Mouse (Mus musculus) ES-E14 (cell line): ENCODE measurements around the gene Slc6a6. TPM values are rescaled to one million over a fixed set of nuclear protein-coding genes. Genes with fewer than 3 reads are reported as not detected.

Experiments used
- DNase-seq: peaks from one replicate; pipeline ENCODE4 v3.0.0-alpha.2; 2013; ENCODE audit warnings: low read depth, low spot score
- H3K27ac ChIP-seq: 2 replicates; pipeline ENCODE4 v1.5.1; 2012; ENCODE audit warnings: low read depth, mild to moderate bottlenecking, low read length, moderate library complexity, mixed read lengths; ENCODE audit not compliant: poor library complexity, insufficient read depth, severe bottlenecking
- H3K36me3 ChIP-seq: 2 replicates; pipeline ENCODE4 v1.6.1; 2012; ENCODE audit warnings: mild to moderate bottlenecking, low read length, moderate library complexity, mixed read lengths; ENCODE audit not compliant: control insufficient read depth, poor library complexity, insufficient read depth, severe bottlenecking
- H3K4me1 ChIP-seq, 2 experiments: fragments of 150-350 bp in 1 of 2; sonication (generic) in 1 of 2; 2 replicates each; pipeline ENCODE4 v1.6.1; 2012; ENCODE audit warnings: low read length in 2 of 2, mild to moderate bottlenecking in 1 of 2, mixed read lengths in 1 of 2; ENCODE audit not compliant: control insufficient read depth in 2 of 2, insufficient read depth in 2 of 2, poor library complexity in 1 of 2
- H3K4me3 ChIP-seq, 2 experiments: fragments of 150-350 bp in 1 of 2; sonication (generic) in 1 of 2; 2 replicates each; pipeline ENCODE4 v1.5.1; 2012; ENCODE audit warnings: low read length in 2 of 2, low read depth in 1 of 2, mild to moderate bottlenecking in 1 of 2, mixed read lengths in 1 of 2; ENCODE audit not compliant: insufficient read depth in 1 of 2, poor library complexity in 1 of 2, severe bottlenecking in 1 of 2
- H3K9ac ChIP-seq: 2 replicates; pipeline ENCODE4 v1.6.1; 2012; ENCODE audit warnings: low read depth, mild to moderate bottlenecking, low read length, mixed read lengths; ENCODE audit not compliant: poor library complexity, insufficient read depth, severe bottlenecking
- H3K9me3 ChIP-seq: fragments of 150-350 bp; sonication (generic); 2 replicates; pipeline ENCODE4 v1.6.1; 2012; ENCODE audit warnings: low read depth, mild to moderate bottlenecking, low read length; ENCODE audit not compliant: control insufficient read depth, insufficient read depth
- CHD2 ChIP-seq: IDR thresholded peaks from 2 replicates; pipeline ENCODE4 v1.6.1; 2014; ENCODE audit warnings: mild to moderate bottlenecking, low read depth, low read length, inconsistent platforms
- HCFC1 ChIP-seq: IDR thresholded peaks from 2 replicates; pipeline ENCODE4 v1.6.1; 2012; ENCODE audit warnings: low read length, inconsistent platforms, borderline replicate concordance; ENCODE audit not compliant: insufficient read depth
- MAFK ChIP-seq: IDR thresholded peaks from 2 replicates; pipeline ENCODE4 v1.6.1; 2014; ENCODE audit warnings: mild to moderate bottlenecking, low read depth, low read length, inconsistent platforms; ENCODE audit not compliant: insufficient read depth
- ZC3H11A ChIP-seq: IDR thresholded peaks from 2 replicates; pipeline ENCODE4 v1.6.1; 2012; ENCODE audit warnings: low read depth, mild to moderate bottlenecking, inconsistent platforms, low read length, borderline replicate concordance
- ZNF384 ChIP-seq: IDR thresholded peaks from 2 replicates; pipeline ENCODE4 v1.6.1; 2012; ENCODE audit warnings: low read depth, low read length, inconsistent platforms
- in situ Hi-C, 2 experiments: fragments of 600-800 bp; cut with MboI; formaldehyde crosslinking; loops; one replicate each; pipeline ENCODE4 v1.15.1; 2025; ENCODE audit warnings: low sequenced_read_pairs in 2 of 2, inconsistent platforms in 1 of 2; ENCODE audit not compliant: unreplicated experiment in 2 of 2
- total RNA-seq: library from RNA; depleted of rRNA; stranded (reverse); fragments of 300-350 nt; gene quantifications from 2 replicates; pipeline ENCODE4 v1.2.3, GENCODE M21; 2012

The Slc6a6 gene
- total RNA-seq, 1 experiment, result 150 TPM

DNA sequence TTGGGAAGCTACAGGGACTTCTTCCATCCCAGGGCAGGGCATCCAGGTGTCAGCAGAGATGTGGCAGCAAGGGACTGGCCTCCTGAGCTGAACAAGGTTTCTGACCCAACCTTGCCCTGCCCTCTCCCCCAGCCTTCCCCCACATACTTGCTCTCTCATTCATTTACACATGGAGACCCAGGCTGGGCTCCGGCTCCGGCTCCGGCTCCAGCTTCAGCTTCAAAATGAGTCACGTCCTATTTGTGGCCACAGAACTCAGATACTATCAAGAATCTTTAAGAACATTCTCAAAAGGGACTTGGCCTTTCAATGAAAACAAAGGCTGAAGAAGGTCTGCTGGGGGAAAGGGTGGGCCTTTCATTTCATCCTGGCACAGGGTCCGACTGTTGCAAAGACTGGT, 40.8 kb upstream of the Slc6a6 start:
- in situ Hi-C loops, result no loop called here
- DNase-seq, result no peak
- Histone ChIP-seq H3K9me3 (no peaks in the 10 kb centered on the region), H3K4me3 (no peak overlapping the region), H3K36me3 (no peaks in the 10 kb centered on the region), H3K9ac (no peak overlapping the region), H3K4me1 (no peaks in the 10 kb centered on the region), H3K27ac (no peak overlapping the region)
- TF ChIP-seq ZNF384, result no peak
- no peak for TF ChIP-seq ZC3H11A

DNA sequence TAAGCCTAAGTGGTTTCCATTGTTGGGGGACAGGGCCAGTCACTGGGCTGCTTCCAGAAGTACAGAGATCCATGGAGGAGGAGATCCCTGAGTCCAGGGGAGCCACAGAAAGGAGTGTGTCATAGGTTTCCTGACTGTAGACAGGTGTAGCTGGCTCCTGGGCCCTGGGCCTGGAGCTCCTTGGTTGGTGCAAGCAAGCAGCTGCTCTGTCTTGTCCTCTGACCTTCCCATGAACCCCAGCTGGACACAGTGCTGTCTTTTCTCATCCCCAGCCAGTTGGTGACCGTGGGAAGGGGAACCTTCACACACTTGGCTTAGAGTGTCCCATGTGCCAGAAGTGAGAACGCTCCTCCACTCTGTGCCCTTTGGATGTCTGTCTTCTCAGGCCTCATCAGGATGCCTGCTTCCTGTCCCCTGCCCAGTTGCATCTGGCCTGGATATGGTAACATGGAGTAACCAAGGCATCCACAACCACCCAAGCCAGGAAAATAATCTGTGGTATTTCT, 40.4 kb upstream of the Slc6a6 start:
- in situ Hi-C loops, result no loop called here
- no peaks in the 10 kb centered on the region for H3K36me3 ChIP-seq
- TF ChIP-seq ZNF384, result no peak
- H3K4me3 ChIP-seq, result no peak overlapping the region
- no peaks in the 10 kb centered on the region for H3K4me1 ChIP-seq
- no peak overlapping the region for H3K9ac ChIP-seq
- no peaks in the 10 kb centered on the region for H3K9me3 ChIP-seq
- no peak for DNase-seq
- H3K27ac ChIP-seq, result no peak overlapping the region

DNA sequence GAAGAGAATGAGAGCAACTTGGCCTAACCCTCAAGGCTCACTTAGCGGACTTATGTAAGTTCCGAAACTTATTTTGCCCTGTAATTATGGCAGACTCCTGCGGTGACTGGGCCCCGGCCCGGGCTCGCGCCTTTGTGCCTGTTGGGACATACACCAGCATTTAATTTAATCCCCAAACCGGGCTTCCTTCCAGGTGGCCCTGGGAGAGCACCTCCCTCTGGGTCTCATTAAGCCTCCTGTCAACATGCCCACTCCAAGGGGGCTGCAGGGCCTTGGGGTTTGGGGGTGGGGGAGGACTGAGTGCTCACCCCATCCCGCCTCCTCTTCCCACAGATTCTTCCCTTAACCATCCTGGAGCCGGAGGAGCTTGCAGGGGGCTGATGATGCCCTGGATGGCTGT, 37.8 kb upstream of the Slc6a6 start:
- Histone ChIP-seq H3K4me1 (no peaks in the 10 kb centered on the region), H3K27ac (no peak overlapping the region)
- DNase-seq, result no peak

DNA sequence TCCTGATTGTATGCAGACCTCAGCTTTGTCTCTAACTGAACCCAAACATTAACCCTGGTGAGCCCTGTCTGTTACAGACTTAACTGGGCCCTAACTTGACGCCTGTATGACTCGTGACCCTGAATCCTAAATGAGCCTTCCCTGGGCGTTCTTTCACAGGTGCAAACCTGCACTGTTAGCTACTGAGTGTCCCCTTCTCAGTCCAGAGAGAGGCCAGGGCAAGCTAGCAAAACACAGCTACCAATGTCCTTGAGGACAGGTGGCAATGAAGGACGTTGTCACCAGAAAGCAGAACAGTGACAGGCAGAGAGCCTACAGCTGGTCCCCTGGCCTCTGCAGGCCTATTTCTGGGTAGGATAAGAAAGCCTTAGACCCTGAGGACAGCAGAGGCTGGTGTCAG, 37.0 kb upstream of the Slc6a6 start:
- TF ChIP-seq MAFK (no peak), ZC3H11A (no peak), CHD2 (no peak), ZNF384 (no peak), HCFC1 (no peak)
- H3K9ac ChIP-seq, result no peak overlapping the region
- no peaks in the 10 kb centered on the region for H3K4me1 ChIP-seq
- in situ Hi-C loops, result no loop called here
- no peak overlapping the region for H3K27ac ChIP-seq
- H3K4me3 ChIP-seq, result no peak overlapping the region
- DNase-seq, result no peak
- no peaks in the 10 kb centered on the region for H3K9me3 ChIP-seq
- no peaks in the 10 kb centered on the region for H3K36me3 ChIP-seq

More for the DNA sequence above, 37.8 kb upstream of the Slc6a6 start:
- H3K9me3 ChIP-seq, result no peaks in the 10 kb centered on the region
- TF ChIP-seq HCFC1 (no peak), ZNF384 (no peak), CHD2 (no peak), ZC3H11A (no peak), MAFK (no peak)
- H3K9ac ChIP-seq, result no peak overlapping the region
- H3K4me3 ChIP-seq, result no peak overlapping the region
- in situ Hi-C loops, result no loop called here
- H3K36me3 ChIP-seq, result no peaks in the 10 kb centered on the region

DNA sequence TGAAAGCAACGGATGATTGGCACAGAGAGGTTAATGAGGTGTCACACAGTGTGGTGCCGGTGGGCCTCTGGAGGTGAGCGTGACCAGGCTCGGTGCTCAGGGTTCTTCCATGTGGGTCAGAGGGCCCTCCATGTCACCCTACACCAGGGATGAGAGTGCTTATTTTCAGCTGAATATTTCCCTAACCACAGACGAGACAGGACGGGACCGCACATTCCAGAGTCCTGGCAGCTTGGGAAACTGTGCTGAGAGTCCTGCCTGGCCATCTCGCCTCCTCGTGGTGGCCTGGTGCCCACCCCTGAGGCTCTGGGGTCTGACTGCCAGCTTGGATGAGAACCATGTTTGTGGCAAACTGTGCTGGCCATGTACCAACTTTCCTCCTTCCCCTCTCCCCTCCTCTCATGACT, 36.5 kb upstream of the Slc6a6 start:
- Histone ChIP-seq H3K27ac (no peak overlapping the region), H3K4me3 (no peak overlapping the region), H3K4me1 (no peaks in the 10 kb centered on the region), H3K9ac (no peak overlapping the region), H3K36me3 (no peaks in the 10 kb centered on the region), H3K9me3 (no peaks in the 10 kb centered on the region)
- in situ Hi-C loops, result no loop called here
- DNase-seq, result no peak
- TF ChIP-seq ZNF384 (no peak), MAFK (no peak), CHD2 (no peak), HCFC1 (no peak), ZC3H11A (no peak)
